Mouse (Mus musculus) embryonic fibroblast, embryonic 13.5 days (primary cell): Measurements from ENCODE around the gene Cgn. TPM values are rescaled to one million over a fixed set of nuclear protein-coding genes. Genes with fewer than 3 reads are reported as not detected.

Experiments
- polyA plus RNA-seq: library from polyadenylated mRNA; stranded (reverse); fragments of >200 nt; gene quantifications from 2 replicates; pipeline ENCODE4 v1.2.4, GENCODE M21; 2011; ENCODE audit warnings: low read depth; ENCODE audit not compliant: missing spikeins, insufficient read length

Cgn gene
- polyA plus RNA-seq, 1 experiment = not detected

Other genes with a start within 250 kb of the Cgn start
- gene Snx27, start 203.8 kb downstream of the Cgn start, polyA plus RNA-seq = 33.2 and 41.1 TPM in 2 replicates
- gene Gm10972, start 143.4 kb downstream of the Cgn start, polyA plus RNA-seq = not detected in 2 replicates
- 3.2 and 6.1 TPM in 2 replicates for gene Tuft1, start 127.6 kb downstream of the Cgn start, polyA plus RNA-seq
- gene Selenbp2, start 92.9 kb downstream of the Cgn start, polyA plus RNA-seq = not detected in 2 replicates
- gene Pogz, start 51.1 kb upstream of the Cgn start, polyA plus RNA-seq = 34.7 and 41.6 TPM in 2 replicates
- 236 and 256 TPM in 2 replicates for gene Psmb4, start 100.5 kb upstream of the Cgn start, polyA plus RNA-seq
- gene Selenbp1, start 146.6 kb upstream of the Cgn start, polyA plus RNA-seq = 1.6 and 4.5 TPM in 2 replicates
- 22.6 and 24.2 TPM in 2 replicates for gene Rfx5, start 167.6 kb upstream of the Cgn start, polyA plus RNA-seq
- 32.1 and 35.9 TPM in 2 replicates for gene Pi4kb, start 188.2 kb upstream of the Cgn start, polyA plus RNA-seq
- gene Zfp687, start 229.0 kb upstream of the Cgn start, polyA plus RNA-seq = 18.4 and 20.2 TPM in 2 replicates